Mouse (Mus musculus): ENCODE measurements at regions not wholly inside any gene's neighbourhood (a gene's known extent, or its start where the extent isn't known, plus 50 kb on each side); places are given as distances from the start of the nearest gene placed in this dataset.
A peak's percentile ranks its signal among the peaks of the same experiment; 100 is the strongest.
"Not testable (repeated sequence)": the region's sequence is repeated elsewhere in the genome, so short reads cannot be mapped to it uniquely, and the experiment has no call there.

GRCm38 (mm10) chr16:93335322-93336111, 268.3 kb downstream of the Setd4 start:
- DNase-seq, result no peak

- DNase-seq, result no peak
Observed at GRCm38 (mm10) chr16:93333654-93334053, 270.2 kb downstream of the Setd4 start.

DNA sequence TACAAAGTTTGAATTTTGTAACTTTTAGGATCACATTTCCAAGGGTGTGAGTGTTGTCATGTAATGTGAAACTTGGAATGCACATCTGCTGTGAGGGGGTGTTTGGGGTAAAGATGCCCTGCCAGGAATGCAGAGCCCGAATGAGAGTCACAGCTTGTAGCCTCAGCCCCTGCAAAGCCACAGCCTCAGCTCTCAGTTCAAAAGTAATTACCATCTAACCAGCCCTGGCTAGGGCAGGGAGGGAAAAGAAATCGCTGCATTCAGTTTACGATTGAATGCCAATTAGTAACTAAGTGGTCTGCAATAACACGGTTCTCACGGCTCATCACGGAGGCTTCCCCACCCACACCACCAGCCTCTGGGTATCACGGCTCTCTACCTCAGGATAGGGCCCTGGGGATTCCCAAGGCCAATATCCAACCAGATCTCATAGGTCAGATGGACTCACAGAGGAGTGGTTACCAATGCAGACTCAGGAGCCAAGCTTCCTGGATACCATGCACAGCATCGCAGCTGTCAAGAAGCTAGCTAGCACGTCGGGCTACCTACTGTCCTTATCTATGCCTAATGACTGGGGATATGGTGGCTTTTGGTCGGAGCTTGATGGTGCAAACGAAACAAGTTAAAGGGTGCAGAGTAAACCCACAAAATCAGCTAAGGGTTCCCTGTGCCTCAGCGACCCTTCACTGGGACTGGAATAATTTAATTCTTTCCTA, 275.0 kb downstream of the Setd4 start:
- no peak for DNase-seq

- DNase-seq, result no peak
Observed at GRCm38 (mm10) chr16:93324911-93325310, 279.0 kb downstream of the Setd4 start.

DNA sequence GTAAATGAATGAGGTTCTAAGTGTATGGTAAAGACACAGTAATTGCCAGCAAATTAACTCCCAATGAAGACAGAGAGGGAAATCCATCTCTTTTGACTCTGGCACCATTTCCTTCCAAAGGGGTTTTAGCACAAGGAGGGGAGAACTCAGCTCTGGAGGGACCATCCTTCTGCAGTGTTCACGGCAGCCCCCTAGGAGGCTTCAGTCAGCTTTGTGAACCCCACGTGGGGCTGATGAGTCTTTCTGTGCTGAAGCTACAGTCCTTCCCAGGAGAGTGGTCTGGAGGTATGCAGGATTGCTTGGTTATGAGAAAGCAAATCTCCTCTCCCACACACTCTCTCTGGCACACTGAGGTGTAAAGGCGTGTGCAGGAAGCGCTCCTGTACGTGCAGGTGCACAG, 280.7 kb downstream of the Setd4 start:
- DNase-seq, result no peak

- DNase-seq, result no peak
Observed at GRCm38 (mm10) chr16:93319581-93319980, 284.3 kb downstream of the Setd4 start.

DNA sequence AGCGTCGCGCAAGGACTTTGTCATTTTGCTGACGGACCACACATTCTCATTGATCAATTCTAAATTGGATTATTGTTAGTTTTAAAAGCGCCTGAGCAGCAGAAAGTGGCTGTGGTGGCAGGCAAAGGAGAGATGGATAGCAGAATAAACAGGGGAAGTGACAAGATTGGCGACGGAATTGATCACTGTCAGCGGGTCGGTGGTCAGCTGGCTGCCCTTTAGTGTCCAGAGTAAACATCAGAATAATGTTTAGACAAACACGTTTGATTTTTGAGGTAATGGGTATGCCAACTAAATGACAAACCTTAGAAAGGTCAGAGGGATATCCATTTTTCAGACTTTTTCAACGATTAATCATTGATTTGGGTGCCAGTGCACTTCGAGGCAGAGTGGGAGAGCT, 292.2 kb downstream of the Setd4 start:
- no peak for DNase-seq

- DNase-seq, result no peak
Observed at GRCm38 (mm10) chr16:93308666-93309360, 295.1 kb downstream of the Setd4 start.

DNA sequence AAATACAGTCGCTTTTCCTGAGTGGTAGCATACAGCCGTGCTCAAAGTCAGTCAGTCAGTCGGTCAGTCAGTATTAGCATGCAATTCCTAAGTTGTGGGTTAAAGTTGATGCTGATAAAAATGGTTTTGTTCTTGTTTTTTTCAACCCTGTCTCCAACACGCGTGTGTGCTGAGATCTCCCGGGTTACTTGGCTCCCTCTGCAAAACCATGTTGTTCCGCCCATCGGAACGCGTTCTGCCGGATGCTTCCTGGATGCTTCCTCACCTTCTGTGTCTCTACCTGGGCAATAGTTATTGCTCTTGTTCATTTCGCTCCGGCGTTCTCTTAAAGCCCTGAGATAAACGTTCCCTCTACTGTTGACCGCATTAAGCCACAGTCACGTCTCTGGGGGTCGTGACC, 296.9 kb downstream of the Setd4 start:
- no peak for DNase-seq

DNA sequence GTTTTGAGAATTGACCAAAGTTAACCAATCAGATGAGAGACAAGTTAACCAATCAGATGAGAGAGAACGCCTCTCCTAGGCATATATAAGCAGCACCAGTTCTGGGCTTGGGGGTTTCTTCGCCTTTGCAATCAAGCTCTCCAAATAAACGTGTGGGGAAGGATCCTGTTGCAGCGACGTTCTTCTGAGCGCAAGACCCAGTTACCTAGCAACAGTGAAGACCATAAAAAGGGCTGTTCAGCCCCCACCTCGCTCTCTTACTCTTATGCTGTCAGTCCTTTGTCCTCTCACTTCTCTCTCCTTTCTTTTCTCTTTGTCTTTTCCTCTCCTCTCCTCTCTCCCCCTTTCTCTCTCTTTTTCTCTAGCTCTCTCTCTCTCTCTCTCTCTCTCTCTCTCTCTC, 297.7 kb downstream of the Setd4 start:
- DNase-seq, result not testable (repeated sequence)

- DNase-seq, result no peak
Observed at GRCm38 (mm10) chr16:93294430-93294829, 309.4 kb downstream of the Setd4 start.

- peak; percentile 33 for DNase-seq
Observed at GRCm38 (mm10) chr16:93292965-93293653, 310.8 kb downstream of the Setd4 start.

- DNase-seq, result no peak
Observed at GRCm38 (mm10) chr16:93292181-93292834, 311.6 kb downstream of the Setd4 start.

- no peak for DNase-seq
Observed at GRCm38 (mm10) chr16:93288036-93288435, 315.8 kb downstream of the Setd4 start.

GRCm38 (mm10) chr16:93287520-93287919, 316.3 kb downstream of the Setd4 start:
- no peak for DNase-seq

DNA sequence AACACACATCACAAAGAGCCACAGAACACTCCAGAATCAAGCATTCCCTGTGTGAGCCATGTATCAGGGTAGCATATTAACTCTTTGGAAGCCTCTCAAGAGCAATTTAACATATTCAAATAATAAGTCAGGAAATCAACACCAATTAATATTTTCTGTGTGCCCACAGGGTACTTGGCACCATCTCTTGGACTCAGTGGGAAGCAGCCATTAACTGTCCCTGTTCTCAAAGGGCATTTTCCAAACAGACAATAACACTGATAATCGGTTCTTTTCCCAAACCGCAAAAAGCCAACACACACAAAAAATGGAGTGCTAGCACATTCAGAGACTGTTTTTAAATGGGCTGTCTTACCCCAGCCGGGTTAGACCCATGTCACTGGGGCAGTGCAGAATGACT, 317.0 kb downstream of the Setd4 start:
- DNase-seq, result no peak

- DNase-seq, result no peak
Observed at GRCm38 (mm10) chr16:93285191-93285590, 318.7 kb downstream of the Setd4 start.

GRCm38 (mm10) chr16:93281715-93282114, 322.1 kb downstream of the Setd4 start:
- no peak for DNase-seq

DNA sequence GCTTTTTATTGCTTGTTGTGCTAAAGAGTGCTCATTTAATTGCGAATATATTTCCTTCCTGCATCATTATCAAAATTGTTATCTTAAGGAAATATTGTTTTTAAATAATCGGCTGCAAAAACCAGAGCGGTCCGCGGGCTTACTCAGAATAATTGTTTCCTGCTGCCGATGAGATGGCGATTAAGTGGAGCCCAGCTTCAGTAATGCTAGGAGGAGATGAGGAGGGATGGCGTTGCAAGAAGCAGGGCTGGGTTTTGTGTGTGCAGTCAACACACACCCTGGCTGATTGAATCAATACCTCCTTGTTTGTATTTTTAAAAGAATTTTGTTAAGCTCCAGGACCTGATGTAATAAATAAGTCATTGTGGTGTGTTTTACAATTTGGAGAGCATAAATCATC, 331.2 kb downstream of the Setd4 start:
- no peak for DNase-seq

DNA sequence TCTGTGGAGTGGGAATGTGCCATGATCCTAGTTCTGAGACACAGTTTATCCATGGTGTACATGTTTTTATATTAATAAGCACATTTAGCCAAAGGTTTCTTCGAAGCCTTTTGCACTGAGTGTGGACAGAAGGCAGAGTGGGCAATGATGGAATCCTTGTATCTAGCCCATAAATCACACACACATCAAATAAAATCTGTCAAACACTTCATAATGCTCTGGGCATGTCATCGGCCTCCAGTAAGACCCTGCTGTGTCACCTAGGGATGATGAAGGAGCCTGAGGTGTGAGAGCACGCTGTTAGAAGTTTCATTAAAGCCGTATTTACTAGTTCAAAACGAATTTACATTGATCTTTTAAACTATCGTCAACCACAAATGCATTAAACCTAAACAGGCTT, 331.7 kb downstream of the Setd4 start:
- no peak for DNase-seq

DNA sequence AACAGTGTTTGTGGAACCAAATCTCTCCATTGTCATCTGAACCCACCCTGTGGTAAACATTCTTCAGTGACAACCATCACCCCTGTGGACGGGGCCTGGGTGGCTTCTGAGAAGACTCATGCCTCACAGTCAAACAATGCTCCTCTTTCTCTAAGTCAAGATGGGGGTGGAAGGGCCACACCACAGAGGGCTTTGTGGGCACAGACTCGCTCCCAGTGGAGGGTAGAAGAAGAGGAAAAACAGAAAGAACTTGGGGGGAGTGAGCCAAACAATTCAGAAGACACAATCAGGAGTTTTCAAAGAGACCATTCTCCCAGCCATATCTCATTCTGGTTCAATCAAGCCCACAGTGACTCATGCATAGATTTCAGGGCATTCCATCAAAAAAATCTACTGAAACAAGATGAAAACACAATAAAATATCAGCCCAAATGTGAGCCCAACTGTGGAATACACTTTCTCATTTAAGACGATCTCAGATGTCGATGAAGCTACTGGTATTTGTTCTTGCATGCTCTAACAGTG, 339.7 kb downstream of the Setd4 start:
- DNase-seq, result no peak

DNA sequence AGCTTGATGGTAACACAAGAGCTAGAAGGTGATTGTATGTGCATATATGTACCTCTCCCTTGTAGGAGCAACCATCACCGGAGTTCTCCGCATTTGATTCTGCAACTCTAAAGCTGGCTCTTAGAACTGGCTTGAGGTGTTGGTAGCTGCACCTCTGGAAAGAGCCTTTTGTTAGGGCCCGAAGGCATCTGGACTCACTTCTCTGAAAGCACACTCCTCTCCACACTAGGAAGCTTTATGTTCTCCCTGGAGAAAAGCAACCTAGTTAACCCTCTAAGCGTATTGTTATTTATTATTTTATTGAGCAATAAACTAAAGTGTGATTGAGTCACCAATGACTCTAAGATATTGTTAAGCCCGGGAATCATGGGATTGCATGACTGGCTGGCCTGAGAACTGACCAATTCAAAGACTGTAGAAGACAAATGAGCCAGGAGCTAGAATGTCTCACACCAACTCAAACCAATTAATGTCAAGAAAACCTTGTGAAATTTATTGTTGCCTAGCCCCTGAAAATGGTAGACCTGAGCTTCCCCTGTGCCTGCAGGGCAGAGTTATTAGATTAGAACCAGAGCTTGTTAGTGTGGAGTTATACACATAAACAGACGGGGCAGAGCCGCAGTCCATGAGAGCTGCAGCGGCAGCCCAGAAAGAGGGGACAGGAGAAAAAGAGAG, 340.6 kb downstream of the Setd4 start:
- no peak for DNase-seq

All from kidney, adult 11 months (tissue).